Mouse (Mus musculus) heart, embryonic 16.5 days (tissue): ENCODE measurements around the gene Ndufaf1. TPM values are rescaled to one million over a fixed set of nuclear protein-coding genes. Genes with fewer than 3 reads are reported as not detected.
"Not testable (repeated sequence)": the region's sequence is repeated elsewhere in the genome, so short reads cannot be mapped to it uniquely, and the experiment has no call there.

ENCODE experiments used
- ATAC-seq: fragments of 200-750 bp; cut with Nextera tagmentation; replicated peaks from 2 replicates; pipeline ENCODE4 v1.8.0; 2017; ENCODE audit warnings: moderate number of reproducible peaks; ENCODE audit not compliant: insufficient read depth, low FRiP score; ENCODE audit errors: extremely low read depth
- H3K27ac ChIP-seq: fragments of 300-500 bp; sonication (generic); 2 replicates; pipeline ENCODE4 v1.5.1; 2014; ENCODE audit warnings: mild to moderate bottlenecking, low read length, control low read depth, moderate library complexity
- H3K27me3 ChIP-seq: fragments of 300-500 bp; sonication (generic); 2 replicates; pipeline ENCODE4 v1.6.1; 2014; ENCODE audit warnings: low read length, mixed read lengths; ENCODE audit not compliant: control insufficient read depth, insufficient read depth
- H3K36me3 ChIP-seq: fragments of 300-500 bp; sonication (generic); 2 replicates; pipeline ENCODE4 v1.6.1; 2014; ENCODE audit not compliant: control insufficient read depth, insufficient read depth
- H3K4me1 ChIP-seq: fragments of 300-500 bp; sonication (generic); 2 replicates; pipeline ENCODE4 v1.6.1; 2014; ENCODE audit warnings: low read length, mixed read lengths; ENCODE audit not compliant: control insufficient read depth, insufficient read depth
- H3K4me2 ChIP-seq: fragments of 300-500 bp; sonication (generic); 2 replicates; pipeline ENCODE4 v1.6.1; 2014; ENCODE audit warnings: low read depth, mild to moderate bottlenecking, control low read depth, low read length
- H3K4me3 ChIP-seq: fragments of 300-500 bp; sonication (generic); 2 replicates; pipeline ENCODE4 v1.5.1; 2014; ENCODE audit warnings: mild to moderate bottlenecking, control low read depth, low read length
- H3K9ac ChIP-seq: fragments of 300-500 bp; sonication (generic); 2 replicates; pipeline ENCODE4 v1.6.1; 2014; ENCODE audit warnings: low read length, control low read depth
- H3K9me3 ChIP-seq: fragments of 300-500 bp; sonication (generic); replicated peaks from 2 replicates; pipeline ENCODE4 v1.6.1; 2016; ENCODE audit warnings: low read length; ENCODE audit not compliant: control insufficient read depth
- WGBS: fragments of 180-500 bp; shearing (Covaris S2); extraction: QIAGEN DNeasy Blood & Tissue Kit; methylation state at CpG from one replicate; pipeline ENCODE4 v1.1.7; 2014; 5-methylcytosine and 5-hydroxymethylcytosine counted together
- polyA plus RNA-seq: library from polyadenylated mRNA; unstranded; fragments of >200 nt; fragmentation: Nextera tagmentation; extraction: Ambion mirVana; gene quantifications from 2 replicates; pipeline ENCODE4 v1.2.1, GENCODE M21; 2015

The Ndufaf1 gene
- polyA plus RNA-seq, 1 experiment from 2014 or later: 69.0 TPM

- Histone ChIP-seq H3K27ac (no peak overlapping the region), H3K9ac (no peak overlapping the region), H3K36me3 (peaks cover 42% of the 10 kb centered on the region), H3K9me3 (no peaks in the 10 kb centered on the region), H3K4me2 (no peak overlapping the region), H3K27me3 (no peaks in the 10 kb centered on the region), H3K4me1 (no peaks in the 10 kb centered on the region), H3K4me3 (no peak overlapping the region)
- 94% methylated on average over 5 of the region's 5 CpGs for WGBS
- no peak for ATAC-seq
Measured at GRCm38 (mm10) chr2:119641214-119641912, 21.3 kb downstream of the Ndufaf1 start.

GRCm38 (mm10) chr2:119636781-119637180, 25.8 kb downstream of the Ndufaf1 start:
- WGBS: 86% methylated on average over 1 of the region's 1 CpGs
- no peak for ATAC-seq
- Histone ChIP-seq H3K4me3 (no peak overlapping the region), H3K36me3 (peaks cover 55% of the 10 kb centered on the region), H3K9ac (no peak overlapping the region), H3K4me2 (no peak overlapping the region), H3K27me3 (no peaks in the 10 kb centered on the region), H3K27ac (no peak overlapping the region), H3K9me3 (no peaks in the 10 kb centered on the region), H3K4me1 (no peaks in the 10 kb centered on the region)

- 96% methylated on average over 2 of the region's 2 CpGs for WGBS
- H3K4me1 ChIP-seq: peaks cover 19% of the 10 kb centered on the region
- H3K9ac ChIP-seq: no peak overlapping the region
- no peak overlapping the region for H3K27ac ChIP-seq
- no peak for ATAC-seq
- peaks cover 2% of the 10 kb centered on the region; the same call in 1 of the 2 replicates for H3K36me3 ChIP-seq
- H3K4me3 ChIP-seq: no peak overlapping the region
- H3K9me3 ChIP-seq: no peaks in the 10 kb centered on the region
- peak overlapping the region; percentile 5 for H3K4me2 ChIP-seq
- H3K27me3 ChIP-seq: no peaks in the 10 kb centered on the region
Measured at GRCm38 (mm10) chr2:119621302-119621701, 41.3 kb downstream of the Ndufaf1 start.

GRCm38 (mm10) chr2:119619002-119619401, 43.6 kb downstream of the Ndufaf1 start:
- peak overlapping the region; percentile 69 for H3K9ac ChIP-seq
- WGBS: 5% methylated on average over 6 of the region's 6 CpGs

GRCm38 (mm10) chr2:119618199-119618982, 44.2 kb downstream of the Ndufaf1 start, which contains the start of the genes Nusap1 and Oip5:
Gene Nusap1 (plus strand): TSS chr2:119618298.
Gene Oip5 (minus strand): TSS chr2:119618469.
- Histone ChIP-seq H3K36me3 (no peaks in the 10 kb centered on the region), H3K9ac (peak within 1 kb of the TSS; percentile 81), H3K4me3 (peak within 1 kb of the TSS; percentile 81), H3K4me2 (peak within 1 kb of the TSS; percentile 87), H3K27ac (peak within 1 kb of the TSS; percentile 66), H3K27me3 (no peaks in the 10 kb centered on the region), H3K4me1 (peaks cover 19% of the 10 kb centered on the region), H3K9me3 (no peaks in the 10 kb centered on the region)
- peak; percentile 100 for ATAC-seq
- WGBS: under 1% methylated on average over 55 of the region's 55 CpGs

More at GRCm38 (mm10) chr2:119619002-119619401, 43.6 kb downstream of the Ndufaf1 start:
- H3K9me3 ChIP-seq, H3K27me3 ChIP-seq, H3K36me3 ChIP-seq, ATAC-seq: not testable (repeated sequence)
- Histone ChIP-seq H3K27ac (peak overlapping the region; percentile 52), H3K4me1 (peaks cover 19% of the 10 kb centered on the region), H3K4me3 (peak overlapping the region; percentile 81), H3K4me2 (peak overlapping the region; percentile 75)

GRCm38 (mm10) chr2:119617841-119618198, 44.8 kb downstream of the Ndufaf1 start:
- no peaks in the 10 kb centered on the region for H3K9me3 ChIP-seq
- H3K36me3 ChIP-seq: no peaks in the 10 kb centered on the region
- H3K4me3 ChIP-seq: peak overlapping the region; percentile 81
- H3K4me2 ChIP-seq: peak overlapping the region; percentile 87
- peaks cover 19% of the 10 kb centered on the region for H3K4me1 ChIP-seq
- 0% methylated on average over 13 of the region's 13 CpGs for WGBS
- peak overlapping the region; percentile 81 for H3K9ac ChIP-seq
- ATAC-seq: peak; percentile 59
- no peaks in the 10 kb centered on the region for H3K27me3 ChIP-seq
- H3K27ac ChIP-seq: peak overlapping the region; percentile 66

- WGBS: 80% methylated on average over 4 of the region's 4 CpGs
- ATAC-seq: no peak
Measured at GRCm38 (mm10) chr2:119607023-119607422, 55.6 kb downstream of the Ndufaf1 start.

More at GRCm38 (mm10) chr2:119607023-119607422, 55.6 kb downstream of the Ndufaf1 start:
- Histone ChIP-seq H3K4me3 (no peak overlapping the region), H3K4me2 (no peak overlapping the region), H3K36me3 (peaks cover 38% of the 10 kb centered on the region), H3K9ac (no peak overlapping the region), H3K9me3 (no peaks in the 10 kb centered on the region), H3K27ac (no peak overlapping the region), H3K4me1 (peaks cover 18% of the 10 kb centered on the region), H3K27me3 (no peaks in the 10 kb centered on the region)
